Comparison of ENCODE assay signal across 7 mouse cellular contexts in genomic region chr10:17722653-17723410, GRCm38 (mm10). TPM values are rescaled to one million over a fixed set of nuclear protein-coding genes. Genes with fewer than 3 reads are reported as not detected.
A peak's percentile ranks its signal among the peaks of the same experiment; 100 is the strongest.
DNase-seq lines count a peak whose midpoint lies in the region; ATAC-seq and TF ChIP-seq lines count a peak whose summit lies in the region.

Gene Cited2, plus strand, starts transcription at chr10:17723218.

- ATAC-seq in embryonic facial prominence, embryonic 12.5 days (ENCODE audit: insufficient number of reproducible peaks, insufficient read depth, low FRiP score, low TSS enrichment) = peak; percentile 79
- peak; percentile 75 for ATAC-seq in limb, embryonic 12.5 days (ENCODE audit: insufficient number of reproducible peaks, insufficient read depth, low FRiP score, low TSS enrichment, low read depth)
- ATAC-seq in midbrain, embryonic 15.5 days (replicated peaks) = peak; percentile 85

- peak within 1 kb of the TSS; percentile 89 for H3K4me3 ChIP-seq in embryonic facial prominence, embryonic 12.5 days
- H3K4me3 ChIP-seq in kidney, adult 2 months (ENCODE audit: insufficient read depth, low read depth, low read length) = peak within 1 kb of the TSS; percentile 90
- peak within 1 kb of the TSS; percentile 90 for H3K4me3 ChIP-seq in limb, embryonic 12.5 days (replicated peaks)
- peak within 1 kb of the TSS; percentile 88 for H3K4me3 ChIP-seq in midbrain, embryonic 15.5 days
- peak within 1 kb of the TSS; percentile 98 for H3K4me3 ChIP-seq in spleen, adult 2 months (ENCODE audit: extremely low read depth, insufficient read depth, insufficient read length)

- H3K9me3 ChIP-seq in embryonic facial prominence, embryonic 12.5 days = no peaks in the 10 kb centered on the region
- no peaks in the 10 kb centered on the region for H3K9me3 ChIP-seq in limb, embryonic 12.5 days
- H3K9me3 ChIP-seq in midbrain, embryonic 15.5 days = no peaks in the 10 kb centered on the region

- H3K27ac ChIP-seq in embryonic facial prominence, embryonic 12.5 days = peak within 1 kb of the TSS; percentile 100
- H3K27ac ChIP-seq in kidney, adult 2 months (ENCODE audit: insufficient read depth, low read depth, low read length) = peak within 1 kb of the TSS; percentile 98
- peak within 1 kb of the TSS; percentile 100 for H3K27ac ChIP-seq in limb, embryonic 12.5 days
- peak within 1 kb of the TSS; percentile 99 for H3K27ac ChIP-seq in midbrain, embryonic 15.5 days
- H3K27ac ChIP-seq in spleen, adult 2 months (ENCODE audit: insufficient read depth, low read length) = peak within 1 kb of the TSS; percentile 99

- peak within 1 kb of the TSS; percentile 92 for H3K9ac ChIP-seq in embryonic facial prominence, embryonic 12.5 days
- peak within 1 kb of the TSS; percentile 89 for H3K9ac ChIP-seq in limb, embryonic 12.5 days (replicated peaks)
- H3K9ac ChIP-seq in midbrain, embryonic 15.5 days = peak within 1 kb of the TSS; percentile 97

- H3K27me3 ChIP-seq in embryonic facial prominence, embryonic 12.5 days = peaks cover 4% of the 10 kb centered on the region; the same call in 1 of the 2 replicates
- H3K27me3 ChIP-seq in kidney, adult 2 months (replicated peaks; ENCODE audit: control insufficient read depth, insufficient read depth, low read length) = no peaks in the 10 kb centered on the region
- H3K27me3 ChIP-seq in limb, embryonic 12.5 days = no peaks in the 10 kb centered on the region
- no peaks in the 10 kb centered on the region for H3K27me3 ChIP-seq in midbrain, embryonic 15.5 days (replicated peaks)
- H3K27me3 ChIP-seq in spleen, adult 2 months (ENCODE audit: control insufficient read depth, insufficient read depth, low read length) = no peaks in the 10 kb centered on the region

- peak; percentile 43 for TF ChIP-seq CTCF in kidney, adult 2 months (conservative IDR thresholded peaks at IDR 0.05; ENCODE audit: insufficient read depth, insufficient read length, low read depth, low read length)
- peak; percentile 46; the same call in 1 of the 2 replicates for TF ChIP-seq CTCF in spleen, adult 2 months (IDR thresholded peaks at IDR 0.05; ENCODE audit: extremely low read depth, insufficient read depth, insufficient read length, insufficient replicate concordance)

- peaks cover 16% of the 10 kb centered on the region; the same call in 1 of the 2 replicates for H3K4me1 ChIP-seq in embryonic facial prominence, embryonic 12.5 days
- peaks cover 11% of the 10 kb centered on the region; the same call in 1 of the 2 replicates for H3K4me1 ChIP-seq in kidney, adult 2 months (ENCODE audit: control insufficient read depth, insufficient read depth, low read length)
- peaks cover 23% of the 10 kb centered on the region for H3K4me1 ChIP-seq in limb, embryonic 12.5 days (replicated peaks)
- peaks cover 31% of the 10 kb centered on the region for H3K4me1 ChIP-seq in midbrain, embryonic 15.5 days
- 0 out of 2 replicates have a peak, but pooled peaks cover 2% of the 10 kb centered on the region for H3K4me1 ChIP-seq in spleen, adult 2 months (ENCODE audit: control insufficient read depth, insufficient read depth, insufficient read length)

- peak; percentile 98 for DNase-seq in adrenal gland, postnatal 25 days
- DNase-seq in heart, adult 18-20 months = peak; percentile 98 to 100
- DNase-seq in kidney, adult 2 months = peak; percentile 98
- DNase-seq in spleen, adult 2 months (ENCODE audit: low read depth in 1 of 2, low spot score in 2 of 2) = peak; percentile 91 to 96

- WGBS in embryonic facial prominence, embryonic 12.5 days = under 1% methylated on average over 55 of the region's 55 CpGs
- under 1% methylated on average over 55 of the region's 55 CpGs for WGBS in kidney, adult 2 months
- under 1% methylated on average over 55 of the region's 55 CpGs for WGBS in limb, embryonic 12.5 days
- WGBS in midbrain, embryonic 15.5 days = under 1% methylated on average over 55 of the region's 55 CpGs
- under 1% methylated on average over 55 of the region's 55 CpGs for WGBS in spleen, adult 2 months

- H3K4me2 ChIP-seq in embryonic facial prominence, embryonic 12.5 days (replicated peaks) = peak within 1 kb of the TSS; percentile 76
- peak within 1 kb of the TSS; percentile 74 for H3K4me2 ChIP-seq in limb, embryonic 12.5 days
- peak within 1 kb of the TSS; percentile 67 for H3K4me2 ChIP-seq in midbrain, embryonic 15.5 days

- H3K36me3 ChIP-seq in embryonic facial prominence, embryonic 12.5 days = no peaks in the 10 kb centered on the region
- peaks cover 6% of the 10 kb centered on the region; the same call in 1 of the 2 replicates for H3K36me3 ChIP-seq in kidney, adult 2 months (ENCODE audit: control insufficient read depth, insufficient read depth, low read length)
- 0 out of 2 replicates have a peak, but pooled peaks cover 3% of the 10 kb centered on the region for H3K36me3 ChIP-seq in limb, embryonic 12.5 days
- H3K36me3 ChIP-seq in midbrain, embryonic 15.5 days (replicated peaks) = no peaks in the 10 kb centered on the region
- no peaks in the 10 kb centered on the region for H3K36me3 ChIP-seq in spleen, adult 2 months (ENCODE audit: control insufficient read depth, insufficient read depth, low read length)

- peak; percentile 100 for TF ChIP-seq POLR2A in kidney, adult 2 months (IDR thresholded peaks at IDR 0.05; ENCODE audit: low read depth, low read length)
- peak; percentile 99 for TF ChIP-seq POLR2A in spleen, adult 2 months (IDR thresholded peaks at IDR 0.05; ENCODE audit: low read depth, low read length)

RNA-seq across cellular contexts. Expression of gene Cited2, which starts in this region (rescaled TPM):
- total RNA-seq in adrenal gland, postnatal 25 days (2021) = 91.8 and 107 TPM in 2 replicates
- polyA plus RNA-seq in embryonic facial prominence, embryonic 12.5 days (2016; fragmentation: Nextera tagmentation; extraction: Ambion mirVana) = 40.5 and 43.8 TPM in 2 replicates
- 10 to 100 TPM; 41.5 to 55.5 TPM for total RNA-seq in heart, adult 18-20 months (2021)
- 70.7 and 80.9 TPM in 2 replicates for polyA plus RNA-seq in kidney, adult 2 months (2012; rRNA removed)
- 51.9 and 56.7 TPM in 2 replicates for polyA plus RNA-seq in limb, embryonic 12.5 days (2016; fragmentation: Nextera tagmentation; extraction: Ambion mirVana)
- polyA plus RNA-seq in midbrain, embryonic 15.5 days (2015; fragmentation: Nextera tagmentation; extraction: Ambion mirVana) = 63.3 and 63.6 TPM in 2 replicates
- polyA plus RNA-seq in spleen, adult 2 months (2012; rRNA removed) = 34.8 and 52.5 TPM in 2 replicates

Comparison
In these comparisons a context has a peak if more than half of its experiments do, and no peak if none do; other contexts are left out.
1. Peak in every context shown above with its lines: DNase-seq, ATAC-seq, H3K4me3 ChIP-seq and H3K27ac ChIP-seq.